26 mouse cellular contexts compared by ENCODE assay signal in the genomic region with DNA sequence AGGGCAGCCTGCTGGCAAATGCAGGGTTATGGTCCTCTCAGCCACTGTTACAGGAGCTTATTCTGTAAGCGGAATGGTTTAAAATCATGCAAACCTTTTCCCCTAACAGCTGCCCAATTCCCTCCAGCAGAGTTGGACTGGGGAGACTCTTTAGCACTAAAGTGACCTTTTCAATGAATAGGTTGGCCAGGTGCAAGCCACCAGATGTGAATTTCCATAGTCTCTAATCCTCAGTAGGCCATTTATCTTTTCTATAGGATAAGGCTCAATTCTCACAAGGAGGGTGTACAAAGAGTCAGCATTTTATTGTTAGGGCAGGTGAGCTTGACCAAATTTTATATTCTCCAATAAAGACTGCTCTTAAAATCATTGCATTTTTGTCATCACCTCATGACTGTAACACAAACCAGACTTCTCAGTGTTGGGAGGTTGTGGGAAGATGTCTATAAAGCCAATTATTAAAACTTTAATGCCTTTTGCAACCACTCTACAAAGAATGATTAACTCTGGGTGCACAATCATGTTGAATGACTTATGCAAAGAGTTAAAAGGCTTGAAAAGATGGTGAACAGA. TPM values are rescaled to one million over a fixed set of nuclear protein-coding genes. Genes with fewer than 3 reads are reported as not detected.
A peak's percentile ranks its signal among the peaks of the same experiment; 100 is the strongest.
DNase-seq lines count a peak whose midpoint lies in the region; ATAC-seq and TF ChIP-seq lines count a peak whose summit lies in the region.
"Had no signal": no experiment of that assay in that cellular context is flagged by ENCODE, and none has a peak within 500 bp of the region (broad histone marks: within the 10 kb centered on the region; RNA-seq: fewer than 3 reads in every experiment).

No protein-coding gene starts in this region.

- no peak overlapping the region for H3K9ac ChIP-seq in limb, embryonic 11.5 days (ENCODE audit: low read length)
- H3K9ac ChIP-seq in limb, embryonic 14.5 days (ENCODE audit: low read depth, low read length, severe bottlenecking), result no peak overlapping the region
- H3K9ac ChIP-seq: embryonic facial prominence, embryonic 13.5 days; forebrain, embryonic 12.5 days; forebrain, embryonic 15.5 days; hindbrain, embryonic 12.5 days; hindbrain, embryonic 15.5 days; intestine, embryonic 15.5 days had no signal

- no peak overlapping the region for H3K4me3 ChIP-seq in limb, embryonic 11.5 days (ENCODE audit: low read depth, low read length)
- H3K4me3 ChIP-seq in limb, embryonic 14.5 days (replicated peaks; ENCODE audit: low read length), result no peak overlapping the region
- H3K4me3 ChIP-seq: embryonic facial prominence, embryonic 10.5 days; embryonic facial prominence, embryonic 13.5 days; erythroblast, embryonic 14.5 days; forebrain, embryonic 12.5 days; forebrain, embryonic 15.5 days; gastrocnemius, adult 2 months; hindbrain, embryonic 12.5 days; hindbrain, embryonic 15.5 days; intestine, embryonic 15.5 days had no signal

- no peaks in the 10 kb centered on the region for H3K27me3 ChIP-seq in limb, embryonic 11.5 days (ENCODE audit: control insufficient read depth, insufficient read depth, low read length)
- no peaks in the 10 kb centered on the region for H3K27me3 ChIP-seq in limb, embryonic 14.5 days (ENCODE audit: control insufficient read depth, insufficient read depth, low read length)
- H3K27me3 ChIP-seq: embryonic facial prominence, embryonic 13.5 days; forebrain, embryonic 12.5 days; forebrain, embryonic 15.5 days; hindbrain, embryonic 12.5 days; hindbrain, embryonic 15.5 days; intestine, embryonic 15.5 days had no signal

- peak; percentile 7 for DNase-seq in brain, embryonic 14.5 days (ENCODE audit: low read depth)
- DNase-seq in forelimb bud, embryonic 11.5 days (ENCODE audit: low read depth, low spot score), result peak; percentile 71
- peak; percentile 55 for DNase-seq in limb, embryonic 11.5 days (ENCODE audit: low spot score)
- DNase-seq in limb, embryonic 14.5 days (ENCODE audit: low spot score), result peak; percentile 57
- DNase-seq in testis, postnatal 10 days (ENCODE audit: low spot score), result no peak
- no peak for DNase-seq in frontal cortex, postnatal 36 days (ENCODE audit: low spot score in 2 of 2)
- no peak for DNase-seq in layer of hippocampus, adult 9-10 months (ENCODE audit: low spot score)
- DNase-seq: adrenal gland, adult 8-10 months; adrenal gland, postnatal 25 days; cerebellum, adult 2 months; cerebellum, adult 9-11 months; cerebellum, postnatal 25 days; gastrocnemius, adult 2 months; gastrocnemius, postnatal 14 days; heart, adult 11 months had no signal

- H3K4me2 ChIP-seq in limb, embryonic 11.5 days (ENCODE audit: low read depth, severe bottlenecking), result no peak overlapping the region
- no peak overlapping the region for H3K4me2 ChIP-seq in limb, embryonic 14.5 days (replicated peaks; ENCODE audit: low read depth, low read length, severe bottlenecking)
- H3K4me2 ChIP-seq: embryonic facial prominence, embryonic 13.5 days; forebrain, embryonic 12.5 days; forebrain, embryonic 15.5 days; heart, embryonic 11.5 days; hindbrain, embryonic 12.5 days; hindbrain, embryonic 15.5 days; intestine, embryonic 15.5 days had no signal

- peak; percentile 89 for ATAC-seq in limb, embryonic 11.5 days (ENCODE audit: insufficient number of reproducible peaks, low FRiP score, low TSS enrichment, low read depth)
- peak; percentile 84 for ATAC-seq in limb, embryonic 14.5 days (ENCODE audit: low FRiP score, low read depth)
- ATAC-seq: activated CD4-positive, CD25-positive, alpha-beta regulatory T cell, adult 4 months; CD4-positive, CD25-positive, alpha-beta regulatory T cell, adult 4 months; forebrain, embryonic 15.5 days; intestine, embryonic 15.5 days had no signal

- H3K4me1 ChIP-seq in limb, embryonic 11.5 days (ENCODE audit: control insufficient read depth, insufficient read depth, low read length), result no peaks in the 10 kb centered on the region
- 0 out of 2 replicates have a peak, but pooled peaks cover 6% of the 10 kb centered on the region for H3K4me1 ChIP-seq in limb, embryonic 14.5 days (ENCODE audit: control insufficient read depth, insufficient read depth, low read length)
- H3K4me1 ChIP-seq: embryonic facial prominence, embryonic 10.5 days; embryonic facial prominence, embryonic 13.5 days; hindbrain, embryonic 15.5 days; intestine, embryonic 15.5 days had no signal

- WGBS in limb, embryonic 11.5 days, result 19% methylated on average over 1 of the region's 1 CpGs
- 35% methylated on average over 1 of the region's 1 CpGs for WGBS in limb, embryonic 14.5 days

- TF ChIP-seq POLR2A in brain, embryonic 14.5 days (IDR thresholded peaks at IDR 0.05; ENCODE audit: borderline replicate concordance, extremely low read depth, insufficient read depth, insufficient read length, poor library complexity, severe bottlenecking), result no peak
- TF ChIP-seq POLR2A in limb, embryonic 14.5 days (IDR thresholded peaks at IDR 0.05; ENCODE audit: borderline replicate concordance, extremely low read depth, insufficient read depth, insufficient read length), result no peak

- H3K27ac ChIP-seq in limb, embryonic 11.5 days (replicated peaks; ENCODE audit: low read depth, low read length), result no peak overlapping the region
- no peak overlapping the region for H3K27ac ChIP-seq in limb, embryonic 14.5 days (replicated peaks; ENCODE audit: low read depth, low read length)
- H3K27ac ChIP-seq: embryonic facial prominence, embryonic 10.5 days; embryonic facial prominence, embryonic 13.5 days; forebrain, embryonic 12.5 days; forebrain, embryonic 15.5 days; gastrocnemius, adult 2 months; hindbrain, embryonic 12.5 days; hindbrain, embryonic 15.5 days; intestine, embryonic 15.5 days had no signal

- H3K36me3 ChIP-seq in limb, embryonic 11.5 days (ENCODE audit: control insufficient read depth, insufficient read depth, low read length), result no peaks in the 10 kb centered on the region
- no peaks in the 10 kb centered on the region for H3K36me3 ChIP-seq in limb, embryonic 14.5 days (ENCODE audit: control insufficient read depth, insufficient read depth, low read length)
- H3K36me3 ChIP-seq: embryonic facial prominence, embryonic 10.5 days; embryonic facial prominence, embryonic 13.5 days; forebrain, embryonic 12.5 days; forebrain, embryonic 15.5 days; hindbrain, embryonic 12.5 days; hindbrain, embryonic 15.5 days; intestine, embryonic 15.5 days had no signal

- TF ChIP-seq CTCF in brain, embryonic 14.5 days (IDR thresholded peaks at IDR 0.05; ENCODE audit: borderline replicate concordance, extremely low read depth, insufficient read depth, insufficient read length), result no peak

- H3K9me3 ChIP-seq in limb, embryonic 11.5 days (ENCODE audit: control insufficient read depth, low read length), result no peaks in the 10 kb centered on the region
- no peaks in the 10 kb centered on the region for H3K9me3 ChIP-seq in limb, embryonic 14.5 days (ENCODE audit: control insufficient read depth, low read length)
- H3K9me3 ChIP-seq: embryonic facial prominence, embryonic 10.5 days; embryonic facial prominence, embryonic 13.5 days; forebrain, embryonic 12.5 days; forebrain, embryonic 15.5 days; hindbrain, embryonic 12.5 days; hindbrain, embryonic 15.5 days; intestine, embryonic 15.5 days had no signal

RNA-seq across cellular contexts. Expression of gene Hs3st5, which starts 21.8 kb away (rescaled TPM):
- polyA plus RNA-seq in brain, embryonic 14.5 days (2012; rRNA removed), result 7.4 and 12.9 TPM in 2 replicates
- 0.65 and 0.85 TPM in 2 replicates for polyA plus RNA-seq in limb, embryonic 11.5 days (2014; fragmentation: Nextera tagmentation; extraction: Ambion mirVana)
- 0.96 and 1.3 TPM in 2 replicates for polyA plus RNA-seq in limb, embryonic 14.5 days (2012; rRNA removed)
- polyA plus RNA-seq in limb, embryonic 14.5 days (2014; fragmentation: Nextera tagmentation; extraction: Ambion mirVana), result 1.7 and 1.8 TPM in 2 replicates
- polyA plus RNA-seq: activated CD4-positive, CD25-positive, alpha-beta regulatory T cell, adult 4 months; CD4-positive, CD25-positive, alpha-beta regulatory T cell, adult 4 months had no signal

Comparison
In these comparisons a context has a peak if more than half of its experiments do, and no peak if none do; other contexts are left out.
1. DNase-seq: peak in brain, embryonic 14.5 days (single experiment), forelimb bud, embryonic 11.5 days (single experiment), limb, embryonic 11.5 days (single experiment) and limb, embryonic 14.5 days (single experiment); none in testis, postnatal 10 days (single experiment), frontal cortex, postnatal 36 days (0 of 2) and layer of hippocampus, adult 9-10 months (single experiment).